In genomic region chr11:56089127-56089689, GRCm38 (mm10) we compare ENCODE assay signal across 27 mouse cellular contexts. TPM values are rescaled to one million over a fixed set of nuclear protein-coding genes. Genes with fewer than 3 reads are reported as not detected.
DNase-seq lines count a peak whose midpoint lies in the region; ATAC-seq lines count a peak whose summit lies in the region.
"Had no signal": no experiment of that assay in that cellular context is flagged by ENCODE, and none has a peak within 500 bp of the region (broad histone marks: within the 10 kb centered on the region; RNA-seq: fewer than 3 reads in every experiment).

No protein-coding gene starts in this region.

- WGBS in midbrain, embryonic 11.5 days: 92% methylated on average over 11 of the region's 11 CpGs
- 94% methylated on average over 11 of the region's 11 CpGs for WGBS in midbrain, embryonic 10.5 days
- WGBS in midbrain, embryonic 14.5 days: 75% methylated on average over 11 of the region's 11 CpGs
- 67% methylated on average over 11 of the region's 11 CpGs for WGBS in neural tube, embryonic 14.5 days

- no peaks in the 10 kb centered on the region for H3K9me3 ChIP-seq in midbrain, embryonic 11.5 days (ENCODE audit: control insufficient read depth, low read length)
- H3K9me3 ChIP-seq in midbrain, embryonic 10.5 days (replicated peaks): no peaks in the 10 kb centered on the region
- no peaks in the 10 kb centered on the region for H3K9me3 ChIP-seq in midbrain, embryonic 14.5 days (ENCODE audit: control insufficient read depth, low read length)
- no peaks in the 10 kb centered on the region for H3K9me3 ChIP-seq in neural tube, embryonic 14.5 days (ENCODE audit: control insufficient read depth, low read length)
- H3K9me3 ChIP-seq: embryonic facial prominence, embryonic 12.5 days; forebrain, embryonic 15.5 days; heart, embryonic 10.5 days had no signal

- H3K36me3 ChIP-seq in midbrain, embryonic 11.5 days (ENCODE audit: control insufficient read depth, insufficient read depth, low read length): no peaks in the 10 kb centered on the region
- no peaks in the 10 kb centered on the region for H3K36me3 ChIP-seq in midbrain, embryonic 10.5 days
- H3K36me3 ChIP-seq in midbrain, embryonic 14.5 days (ENCODE audit: control insufficient read depth, insufficient read depth, low read length): no peaks in the 10 kb centered on the region
- H3K36me3 ChIP-seq in neural tube, embryonic 14.5 days (ENCODE audit: control insufficient read depth, insufficient read depth, low read length): no peaks in the 10 kb centered on the region
- H3K36me3 ChIP-seq: embryonic facial prominence, embryonic 12.5 days; forebrain, embryonic 15.5 days; G1E; heart, embryonic 10.5 days had no signal

- no peak overlapping the region for H3K27ac ChIP-seq in midbrain, embryonic 11.5 days (ENCODE audit: low read depth, low read length)
- no peak overlapping the region for H3K27ac ChIP-seq in midbrain, embryonic 10.5 days (replicated peaks)
- H3K27ac ChIP-seq in midbrain, embryonic 14.5 days (replicated peaks; ENCODE audit: low read depth, low read length): peak overlapping the region; percentile 5
- H3K27ac ChIP-seq in neural tube, embryonic 14.5 days (ENCODE audit: low read depth, low read length): peak overlapping the region; percentile 46; the same call in 1 of the 2 replicates
- H3K27ac ChIP-seq: embryonic facial prominence, embryonic 12.5 days; forebrain, embryonic 15.5 days; heart, embryonic 10.5 days had no signal

- no peak overlapping the region for H3K4me3 ChIP-seq in midbrain, embryonic 11.5 days (ENCODE audit: low read depth, low read length)
- no peak overlapping the region for H3K4me3 ChIP-seq in midbrain, embryonic 10.5 days
- H3K4me3 ChIP-seq in midbrain, embryonic 14.5 days (replicated peaks; ENCODE audit: low read depth, low read length): no peak overlapping the region
- H3K4me3 ChIP-seq in neural tube, embryonic 14.5 days (ENCODE audit: low read depth, low read length): no peak overlapping the region
- H3K4me3 ChIP-seq: embryonic facial prominence, embryonic 12.5 days; forebrain, embryonic 15.5 days; heart, embryonic 10.5 days had no signal

- peak; percentile 17 for DNase-seq in heart, adult 11 months
- DNase-seq in heart, postnatal 4 days: no peak
- DNase-seq in midbrain, embryonic 11.5 days (ENCODE audit: low spot score, missing footprints): peak; percentile 64
- DNase-seq in midbrain, embryonic 10.5 days (ENCODE audit: low spot score): no peak
- DNase-seq in midbrain, embryonic 14.5 days: peak; percentile 39
- DNase-seq in layer of hippocampus, adult 8-10 months (ENCODE audit: low spot score in 2 of 2): no peak
- DNase-seq: adrenal gland, postnatal 10 days; B cell, adult 2 months; cerebellum, adult 11-12 months; cerebellum, adult 9-10 months; cerebellum, postnatal 25 days; gastrocnemius, postnatal 36 days; heart, adult 18-20 months; heart, postnatal 10 days had no signal

- no peaks in the 10 kb centered on the region for H3K27me3 ChIP-seq in midbrain, embryonic 11.5 days (ENCODE audit: control insufficient read depth, insufficient read depth, low read length)
- no peaks in the 10 kb centered on the region for H3K27me3 ChIP-seq in midbrain, embryonic 10.5 days (ENCODE audit: low read depth, poor library complexity, severe bottlenecking)
- H3K27me3 ChIP-seq in midbrain, embryonic 14.5 days (ENCODE audit: control insufficient read depth, insufficient read depth, low read length): no peaks in the 10 kb centered on the region
- no peaks in the 10 kb centered on the region for H3K27me3 ChIP-seq in neural tube, embryonic 14.5 days (ENCODE audit: control insufficient read depth, insufficient read depth, low read length)
- H3K27me3 ChIP-seq: embryonic facial prominence, embryonic 12.5 days; forebrain, embryonic 15.5 days had no signal

- no peak for ATAC-seq in midbrain, embryonic 11.5 days (ENCODE audit: low FRiP score)
- no peak for ATAC-seq in midbrain, embryonic 14.5 days (ENCODE audit: low FRiP score, low TSS enrichment)
- no peak for ATAC-seq in neural tube, embryonic 14.5 days (ENCODE audit: low read depth)
- no peak for ATAC-seq in monocyte, adult 5-6 weeks (replicated peaks; ENCODE audit: insufficient number of reproducible peaks, low FRiP score, low TSS enrichment, poor library complexity, severe bottlenecking)
- ATAC-seq: CD4-positive, CD25-positive, alpha-beta regulatory T cell, adult 4 months; forebrain, embryonic 15.5 days had no signal

- H3K9ac ChIP-seq in midbrain, embryonic 11.5 days (ENCODE audit: low read length): no peak overlapping the region
- H3K9ac ChIP-seq in midbrain, embryonic 14.5 days (replicated peaks; ENCODE audit: low read length): no peak overlapping the region
- H3K9ac ChIP-seq in neural tube, embryonic 14.5 days (replicated peaks; ENCODE audit: low read depth, low read length): no peak overlapping the region
- H3K9ac ChIP-seq: embryonic facial prominence, embryonic 12.5 days; forebrain, embryonic 15.5 days had no signal

- no peaks in the 10 kb centered on the region for H3K4me1 ChIP-seq in midbrain, embryonic 11.5 days (ENCODE audit: control insufficient read depth, insufficient read depth, low read length)
- no peaks in the 10 kb centered on the region for H3K4me1 ChIP-seq in midbrain, embryonic 10.5 days
- no peaks in the 10 kb centered on the region for H3K4me1 ChIP-seq in midbrain, embryonic 14.5 days (ENCODE audit: control insufficient read depth, insufficient read depth, low read length)
- no peaks in the 10 kb centered on the region for H3K4me1 ChIP-seq in neural tube, embryonic 14.5 days (ENCODE audit: control insufficient read depth, insufficient read depth, low read length)
- H3K4me1 ChIP-seq: forebrain, embryonic 15.5 days; heart, embryonic 10.5 days had no signal

- H3K4me2 ChIP-seq in midbrain, embryonic 11.5 days: no peak overlapping the region
- no peak overlapping the region for H3K4me2 ChIP-seq in midbrain, embryonic 14.5 days (ENCODE audit: low read length)
- H3K4me2 ChIP-seq in neural tube, embryonic 14.5 days (ENCODE audit: low read depth, low read length): no peak overlapping the region
- H3K4me2 ChIP-seq: embryonic facial prominence, embryonic 12.5 days; forebrain, embryonic 15.5 days had no signal

RNA-seq across cellular contexts. Expression of gene Nmur2, which starts 48.4 kb away (rescaled TPM):
- total RNA-seq in heart, postnatal 4 days (2021): not detected
- polyA plus RNA-seq in midbrain, embryonic 11.5 days (2014; fragmentation: Nextera tagmentation; extraction: Ambion mirVana): 0.07 and 0.23 TPM in 2 replicates
- not detected in 2 replicates for polyA plus RNA-seq in midbrain, embryonic 10.5 days (2016; fragmentation: Nextera tagmentation; extraction: Ambion mirVana)
- polyA plus RNA-seq in midbrain, embryonic 14.5 days (2014; fragmentation: Nextera tagmentation; extraction: Ambion mirVana): 0.26 TPM in 2 replicates
- 0.35 and 0.59 TPM in 2 replicates for polyA plus RNA-seq in neural tube, embryonic 14.5 days (2014; fragmentation: Nextera tagmentation; extraction: Ambion mirVana)
- not detected in 3 replicates for total RNA-seq in monocyte, adult 5-6 weeks (2017)
- total RNA-seq in layer of hippocampus, adult 8-10 months (2022): not detected
- total RNA-seq: adrenal gland, postnatal 10 days; adrenal gland, postnatal 4 days; gastrocnemius, adult 8-10 months; gastrocnemius, postnatal 36 days; heart, adult 18-20 months; heart, postnatal 10 days; hematopoietic stem cell, adult 5-6 weeks had no signal
- polyA plus RNA-seq: CD4-positive, CD25-positive, alpha-beta regulatory T cell, adult 4 months; cortical plate, adult 2 months; forebrain, embryonic 11.5 days; G1E; heart, embryonic 14.5 days had no signal

Comparison
In these comparisons a context has a peak if more than half of its experiments do, and no peak if none do; other contexts are left out.
1. DNase-seq: peak in heart, adult 11 months (single experiment), midbrain, embryonic 11.5 days (single experiment) and midbrain, embryonic 14.5 days (single experiment); none in heart, postnatal 4 days (single experiment), midbrain, embryonic 10.5 days (single experiment) and layer of hippocampus, adult 8-10 months (0 of 2).
2. H3K27ac ChIP-seq: peak in midbrain, embryonic 14.5 days (single experiment) and neural tube, embryonic 14.5 days (single experiment); none in midbrain, embryonic 11.5 days (single experiment) and midbrain, embryonic 10.5 days (single experiment).